Mouse (Mus musculus): ENCODE data around the gene Prdm8. TPM values are rescaled to one million over a fixed set of nuclear protein-coding genes. Genes with fewer than 3 reads are reported as not detected.

Gene Prdm8
- polyA plus RNA-seq, 1 experiment from 2014 or later, result 0.29 TPM

DNA sequence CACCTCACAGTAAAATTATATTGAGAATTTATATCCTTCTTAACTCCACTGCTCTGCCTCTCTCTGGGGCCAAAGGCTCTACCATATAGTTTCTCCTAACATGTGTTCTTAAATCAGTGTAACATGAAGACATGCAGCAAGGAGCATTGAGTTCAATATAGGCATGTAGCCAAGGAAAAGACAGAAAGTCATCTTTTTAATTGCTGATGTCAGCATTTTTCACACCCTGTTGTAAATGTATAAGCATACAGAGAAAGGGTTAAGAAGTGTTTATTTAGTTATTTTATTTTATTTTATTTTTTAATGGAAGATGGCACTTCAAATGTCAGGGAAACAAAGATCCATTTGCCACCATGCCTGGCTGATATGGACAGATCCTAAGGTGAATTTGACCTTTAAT, 6.7 kb downstream of the Prdm8 start:
- no peak overlapping the region for H3K4me2 ChIP-seq (replicated peaks)
- H3K36me3 ChIP-seq, result no peaks in the 10 kb centered on the region
- H3K9ac ChIP-seq, result no peak overlapping the region
- no peak overlapping the region for H3K4me3 ChIP-seq
- no peaks in the 10 kb centered on the region for H3K9me3 ChIP-seq
- H3K27ac ChIP-seq, result no peak overlapping the region
- H3K27me3 ChIP-seq, result peaks cover 90% of the 10 kb centered on the region
- H3K4me1 ChIP-seq, result no peaks in the 10 kb centered on the region; the same call in 1 of the 2 replicates
- no peak for ATAC-seq (ENCODE audit: insufficient number of reproducible peaks, insufficient read depth, low FRiP score, low TSS enrichment)

- no peak overlapping the region for H3K9ac ChIP-seq
- peaks cover 73% of the 10 kb centered on the region for H3K27me3 ChIP-seq
- H3K4me1 ChIP-seq, result no peaks in the 10 kb centered on the region
- no peak overlapping the region for H3K27ac ChIP-seq
- ATAC-seq (ENCODE audit: insufficient number of reproducible peaks, insufficient read depth, low FRiP score, low TSS enrichment), result no peak
- under 1% methylated on average over 12 of the region's 12 CpGs for WGBS
- H3K4me2 ChIP-seq (replicated peaks), result no peak overlapping the region
- H3K9me3 ChIP-seq, result no peaks in the 10 kb centered on the region
- no peak overlapping the region for H3K4me3 ChIP-seq
- H3K36me3 ChIP-seq, result no peaks in the 10 kb centered on the region
Observed at GRCm38 (mm10) chr5:98179606-98180005, 12.6 kb downstream of the Prdm8 start.

DNA sequence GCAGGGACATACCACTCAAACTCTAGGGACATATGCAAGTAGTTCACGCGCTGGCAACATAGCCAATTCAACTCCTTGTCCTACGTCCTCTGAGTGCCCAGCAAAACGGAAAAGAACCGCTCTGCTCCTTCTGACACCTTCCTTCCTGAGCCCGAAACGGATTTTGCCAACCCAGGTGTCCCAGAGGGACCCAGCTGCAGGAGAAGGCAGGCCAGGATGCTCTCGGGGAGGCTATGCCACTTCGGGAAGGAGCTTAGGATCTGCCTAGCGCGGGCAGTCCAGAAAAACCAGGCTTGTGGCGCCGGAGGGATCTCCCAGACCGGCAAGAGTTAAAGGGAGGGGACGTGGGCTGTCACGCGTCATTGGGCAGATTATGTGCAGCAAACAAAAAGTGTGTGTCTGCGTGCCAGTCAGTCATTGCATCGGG, 13.5 kb downstream of the Prdm8 start:
- no peaks in the 10 kb centered on the region for H3K9me3 ChIP-seq
- H3K27ac ChIP-seq, result no peak overlapping the region
- H3K36me3 ChIP-seq, result no peaks in the 10 kb centered on the region
- H3K4me3 ChIP-seq, result peak overlapping the region; percentile 2; the same call in 1 of the 2 replicates
- H3K4me1 ChIP-seq, result 0 out of 2 replicates have a peak, but pooled peaks cover 2% of the 10 kb centered on the region
- under 1% methylated on average over 19 of the region's 19 CpGs for WGBS
- no peak for ATAC-seq (ENCODE audit: insufficient number of reproducible peaks, insufficient read depth, low FRiP score, low TSS enrichment)
- no peak overlapping the region for H3K9ac ChIP-seq
- peak overlapping the region; percentile 24; the same call in 1 of the 2 replicates for H3K4me2 ChIP-seq (replicated peaks)
- peaks cover 74% of the 10 kb centered on the region for H3K27me3 ChIP-seq

GRCm38 (mm10) chr5:98180888-98181635, 14.1 kb downstream of the Prdm8 start:
- Histone ChIP-seq H3K9me3 (no peaks in the 10 kb centered on the region), H3K4me3 (peak overlapping the region; percentile 6), H3K4me2 (replicated peaks) (peak overlapping the region; percentile 24), H3K27ac (no peak overlapping the region), H3K36me3 (no peaks in the 10 kb centered on the region), H3K27me3 (peaks cover 75% of the 10 kb centered on the region), H3K4me1 (0 out of 2 replicates have a peak, but pooled peaks cover 7% of the 10 kb centered on the region), H3K9ac (no peak overlapping the region)
- ATAC-seq (ENCODE audit: insufficient number of reproducible peaks, insufficient read depth, low FRiP score, low TSS enrichment), result no peak
- under 1% methylated on average over 27 of the region's 27 CpGs for WGBS

- Histone ChIP-seq H3K27ac (no peak overlapping the region), H3K4me2 (replicated peaks) (peak overlapping the region; percentile 24; the same call in 1 of the 2 replicates), H3K9ac (no peak overlapping the region), H3K4me1 (0 out of 2 replicates have a peak, but pooled peaks cover 11% of the 10 kb centered on the region), H3K9me3 (no peaks in the 10 kb centered on the region), H3K4me3 (peak overlapping the region; percentile 6; the same call in 1 of the 2 replicates), H3K36me3 (no peaks in the 10 kb centered on the region), H3K27me3 (peaks cover 78% of the 10 kb centered on the region)
- WGBS, result 2% methylated on average over 16 of the region's 16 CpGs
- no peak for ATAC-seq (ENCODE audit: insufficient number of reproducible peaks, insufficient read depth, low FRiP score, low TSS enrichment)
Observed at GRCm38 (mm10) chr5:98181686-98182602, 14.9 kb downstream of the Prdm8 start.

DNA sequence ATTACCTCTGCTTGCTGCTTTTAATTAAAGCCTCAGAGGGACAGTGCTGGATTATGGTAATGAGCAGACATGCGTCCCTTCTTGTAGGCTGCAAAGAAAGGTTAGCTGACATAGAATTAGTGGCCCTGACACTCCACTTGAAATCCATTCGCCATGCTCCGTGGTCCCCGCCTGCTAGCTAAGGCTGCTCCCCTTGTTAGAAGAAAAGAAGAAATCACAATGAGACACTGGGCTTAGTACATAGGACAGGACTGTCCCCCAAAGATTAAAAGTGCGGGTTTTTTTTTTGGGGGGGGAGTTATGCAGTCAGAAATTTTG, 15.6 kb downstream of the Prdm8 start:
- Histone ChIP-seq H3K27me3 (peaks cover 75% of the 10 kb centered on the region), H3K4me2 (replicated peaks) (no peak overlapping the region), H3K36me3 (no peaks in the 10 kb centered on the region), H3K9ac (no peak overlapping the region), H3K9me3 (no peaks in the 10 kb centered on the region), H3K4me1 (0 out of 2 replicates have a peak, but pooled peaks cover 11% of the 10 kb centered on the region), H3K27ac (no peak overlapping the region), H3K4me3 (no peak overlapping the region)
- 1% methylated on average over 5 of the region's 5 CpGs for WGBS
- ATAC-seq (ENCODE audit: insufficient number of reproducible peaks, insufficient read depth, low FRiP score, low TSS enrichment), result no peak

- no peak overlapping the region for H3K4me3 ChIP-seq
- H3K4me1 ChIP-seq, result 0 out of 2 replicates have a peak, but pooled peaks cover 11% of the 10 kb centered on the region
- H3K4me2 ChIP-seq (replicated peaks), result no peak overlapping the region
Observed at GRCm38 (mm10) chr5:98183031-98183595, 16.1 kb downstream of the Prdm8 start.

DNA sequence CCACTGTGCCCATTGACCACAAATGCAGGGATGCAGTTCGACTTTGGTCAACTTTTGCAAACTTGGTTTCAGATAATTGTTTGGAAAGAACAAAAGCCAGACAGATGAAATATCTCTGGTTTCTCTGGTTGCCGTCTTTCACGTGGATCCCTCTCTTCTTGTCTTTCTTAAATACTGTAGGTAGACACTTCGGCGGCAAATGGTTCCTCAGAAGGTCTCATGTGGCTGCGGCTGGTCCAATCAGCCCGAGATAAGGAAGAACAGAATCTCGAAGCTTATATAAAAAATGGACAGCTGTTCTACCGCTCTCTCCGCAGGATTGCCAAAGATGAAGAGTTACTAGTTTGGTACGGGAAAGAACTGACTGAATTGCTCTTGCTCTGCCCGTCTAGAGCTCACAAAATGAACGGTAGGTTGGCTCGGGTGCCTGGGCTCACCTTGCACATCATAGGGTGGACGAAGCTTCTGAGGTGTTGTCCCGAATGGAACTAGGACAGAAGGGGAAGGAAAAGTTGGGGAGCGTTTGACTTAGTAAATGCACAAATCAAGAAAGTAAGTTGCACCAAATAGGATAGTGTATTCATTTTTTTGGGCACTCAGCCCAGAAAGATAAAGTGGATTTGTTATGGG, 17.4 kb downstream of the Prdm8 start:
- H3K36me3 ChIP-seq, result no peaks in the 10 kb centered on the region
- no peaks in the 10 kb centered on the region for H3K9me3 ChIP-seq
- H3K27me3 ChIP-seq, result peaks cover 76% of the 10 kb centered on the region
- no peak overlapping the region for H3K9ac ChIP-seq
- WGBS, result 3% methylated on average over 17 of the region's 17 CpGs
- no peak for ATAC-seq (ENCODE audit: insufficient number of reproducible peaks, insufficient read depth, low FRiP score, low TSS enrichment)
- no peak overlapping the region for H3K4me3 ChIP-seq
- no peak overlapping the region for H3K27ac ChIP-seq
- peaks cover 14% of the 10 kb centered on the region for H3K4me1 ChIP-seq
- no peak overlapping the region; the same call in 1 of the 2 replicates for H3K4me2 ChIP-seq (replicated peaks)

More at GRCm38 (mm10) chr5:98183031-98183595, 16.1 kb downstream of the Prdm8 start:
- Histone ChIP-seq H3K27ac (no peak overlapping the region), H3K36me3 (no peaks in the 10 kb centered on the region), H3K9ac (no peak overlapping the region), H3K27me3 (peaks cover 76% of the 10 kb centered on the region), H3K9me3 (no peaks in the 10 kb centered on the region)
- ATAC-seq (ENCODE audit: insufficient number of reproducible peaks, insufficient read depth, low FRiP score, low TSS enrichment), result no peak
- 2% methylated on average over 14 of the region's 14 CpGs for WGBS

DNA sequence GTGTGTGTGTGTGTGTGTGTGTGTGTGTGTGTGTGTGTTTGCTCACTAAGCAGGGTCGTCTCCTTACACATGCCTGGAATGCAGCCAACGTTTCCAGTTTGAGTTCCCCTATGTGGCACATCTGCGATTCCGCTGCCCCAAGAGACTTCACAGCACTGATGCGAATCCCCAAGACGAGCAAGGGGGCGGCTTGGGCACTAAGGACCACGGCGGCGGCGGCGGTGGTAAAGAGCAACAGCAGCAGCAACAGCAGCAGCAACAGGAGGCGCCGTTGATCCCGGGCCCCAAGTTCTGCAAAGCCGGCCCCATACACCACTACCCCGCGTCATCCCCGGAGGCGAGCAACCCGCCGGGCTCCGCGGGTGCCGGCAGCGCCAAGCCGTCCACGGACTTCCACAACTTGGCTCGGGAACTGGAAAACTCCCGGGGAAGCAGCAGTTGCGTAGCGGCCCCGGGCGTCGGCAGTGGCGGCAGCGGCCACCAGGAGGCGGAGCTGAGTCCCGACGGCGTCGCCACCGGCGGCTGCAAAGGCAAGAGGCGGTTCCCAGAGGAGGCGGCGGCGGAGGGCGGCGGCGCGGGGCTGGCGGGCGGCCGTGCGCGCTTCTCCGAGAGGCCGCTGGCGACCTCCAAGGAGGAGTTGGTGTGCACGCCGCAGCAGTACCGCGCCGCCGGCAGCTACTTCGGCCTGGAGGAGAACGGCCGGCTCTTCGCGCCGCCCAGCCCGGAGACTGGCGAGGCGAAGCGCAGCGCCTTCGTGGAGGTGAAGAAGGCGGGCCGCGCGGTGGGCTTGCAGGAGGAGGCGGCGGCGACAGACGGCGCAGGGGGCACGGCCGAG, 18.2 kb downstream of the Prdm8 start:
- under 1% methylated on average over 87 of the region's 89 CpGs for WGBS
- Histone ChIP-seq H3K4me2 (replicated peaks) (peak overlapping the region; percentile 92), H3K9ac (peak overlapping the region; percentile 48), H3K36me3 (no peaks in the 10 kb centered on the region), H3K4me1 (peaks cover 18% of the 10 kb centered on the region), H3K27me3 (peaks cover 76% of the 10 kb centered on the region), H3K4me3 (peak overlapping the region; percentile 50), H3K27ac (no peak overlapping the region), H3K9me3 (no peaks in the 10 kb centered on the region)
- peak; percentile 55; the same call in 1 of the 2 replicates for ATAC-seq (ENCODE audit: insufficient number of reproducible peaks, insufficient read depth, low FRiP score, low TSS enrichment)

GRCm38 (mm10) chr5:98185806-98186751, 19.1 kb downstream of the Prdm8 start:
- ATAC-seq (ENCODE audit: insufficient number of reproducible peaks, insufficient read depth, low FRiP score, low TSS enrichment), result peak; percentile 42; the same call in 1 of the 2 replicates
- peaks cover 18% of the 10 kb centered on the region for H3K4me1 ChIP-seq
- under 1% methylated on average over 85 of the region's 106 CpGs for WGBS
- no peaks in the 10 kb centered on the region for H3K36me3 ChIP-seq
- H3K4me3 ChIP-seq, result peak overlapping the region; percentile 50
- no peaks in the 10 kb centered on the region for H3K9me3 ChIP-seq
- peaks cover 76% of the 10 kb centered on the region for H3K27me3 ChIP-seq
- peak overlapping the region; percentile 92 for H3K4me2 ChIP-seq (replicated peaks)
- no peak overlapping the region for H3K27ac ChIP-seq
- H3K9ac ChIP-seq, result peak overlapping the region; percentile 48

All from embryonic facial prominence, embryonic 12.5 days (tissue).